Mouse (Mus musculus) sigmoid colon, adult 10 weeks (tissue): Measurements from ENCODE around the gene Vmn2r24. TPM values are rescaled to one million over a fixed set of nuclear protein-coding genes. Genes with fewer than 3 reads are reported as not detected.

ENCODE experiments used
- polyA plus RNA-seq: library from polyadenylated mRNA; stranded (reverse); fragments of 350-450 nt; fragmentation: Illumina TruSeq; extraction: RNeasy Lipid Tissue Mini Kit (QIAGEN cat#74804); gene quantifications from one replicate; pipeline ENCODE4 v1.2.3, GENCODE M21; 2014; ENCODE audit warnings: low read depth, low replicate concordance

The Vmn2r24 gene
- not detected for polyA plus RNA-seq

DNA sequence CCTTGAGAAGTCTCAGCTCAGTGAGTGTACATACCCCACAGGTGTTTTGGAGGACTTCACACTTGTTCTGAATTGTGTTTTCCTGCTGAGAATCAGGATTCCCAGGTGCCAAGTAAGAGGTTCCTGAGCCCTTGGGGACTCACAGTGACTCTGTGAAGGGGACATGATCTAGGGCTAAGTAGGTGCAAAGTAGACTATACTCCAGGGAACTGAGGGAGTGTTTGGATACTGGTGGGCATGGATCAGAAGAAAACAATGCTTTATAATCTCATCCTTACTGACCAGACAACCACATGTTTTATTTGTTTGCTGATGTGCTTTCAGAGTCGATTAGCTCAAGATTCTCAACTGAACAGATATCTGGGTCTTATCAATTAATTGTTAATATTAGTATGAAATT, at the start of gene Vmn2r24:
TSS of gene Vmn2r24 (plus strand) at position 301 of the 400 bp plus-strand sequence.

DNA sequence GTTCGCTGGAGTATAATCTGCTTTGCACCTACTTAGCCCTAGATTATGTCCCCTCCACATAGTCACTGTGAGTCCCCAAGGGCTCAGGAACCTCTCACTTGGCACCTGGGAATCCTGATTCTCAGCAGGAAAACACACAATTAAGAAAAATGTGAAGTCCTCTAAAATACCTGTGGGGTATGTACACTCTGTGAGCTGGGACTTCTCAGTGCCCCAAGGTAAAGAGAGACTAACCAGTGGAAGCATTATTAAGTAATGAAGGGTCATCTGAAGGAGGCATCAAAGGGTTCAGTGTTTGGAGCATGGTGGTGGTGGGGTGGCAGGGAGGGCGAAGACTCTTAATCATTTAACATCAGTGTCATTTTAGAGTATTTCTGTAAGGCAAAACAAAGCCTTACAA, 74.7 kb downstream of the Vmn2r24 start, which contains the start of gene Vmn2r25:
TSS of gene Vmn2r25 (minus strand) at position 101 of the 400 bp plus-strand sequence.

Other genes with a start within 250 kb of the Vmn2r24 start
- not detected for gene Vmn2r21, start 245.5 kb upstream of the Vmn2r24 start, polyA plus RNA-seq
- gene Vmn2r22, start 128.2 kb upstream of the Vmn2r24 start, polyA plus RNA-seq = not detected
- not detected for gene Vmn2r23, start 76.2 kb upstream of the Vmn2r24 start, polyA plus RNA-seq
- not detected for gene Vmn2r25, start 74.6 kb downstream of the Vmn2r24 start, polyA plus RNA-seq
- gene Vmn2r26, start 245.7 kb downstream of the Vmn2r24 start, polyA plus RNA-seq = 0.25 TPM